Mouse (Mus musculus) myocyte (in vitro differentiated cells): Measurements from ENCODE around the gene Spint4.

Source experiments
- CEBPB ChIP-seq: IDR thresholded peaks from 2 replicates; pipeline ENCODE4 v1.6.1; 2011; ENCODE audit warnings: mild to moderate bottlenecking, moderate library complexity; ENCODE audit not compliant: poor library complexity, insufficient read depth, severe bottlenecking
- MAX ChIP-seq: IDR thresholded peaks from one replicate; pipeline ENCODE4 v1.6.1; 2011; ENCODE audit warnings: low read depth, mild to moderate bottlenecking, control low read depth
- POLR2A ChIP-seq: IDR thresholded peaks from one replicate; pipeline ENCODE4 v1.6.1; 2011; ENCODE audit warnings: low read depth, mild to moderate bottlenecking, control low read depth, moderate library complexity; ENCODE audit not compliant: insufficient read length
- POLR2AphosphoS2 ChIP-seq: IDR thresholded peaks from one replicate; pipeline ENCODE4 v1.6.1; 2011; ENCODE audit warnings: low read depth, control low read depth; ENCODE audit not compliant: insufficient read length
- USF1 ChIP-seq: IDR thresholded peaks from one replicate; pipeline ENCODE4 v1.6.1; 2011; ENCODE audit warnings: low read depth, mild to moderate bottlenecking, control low read depth, moderate library complexity

DNA sequence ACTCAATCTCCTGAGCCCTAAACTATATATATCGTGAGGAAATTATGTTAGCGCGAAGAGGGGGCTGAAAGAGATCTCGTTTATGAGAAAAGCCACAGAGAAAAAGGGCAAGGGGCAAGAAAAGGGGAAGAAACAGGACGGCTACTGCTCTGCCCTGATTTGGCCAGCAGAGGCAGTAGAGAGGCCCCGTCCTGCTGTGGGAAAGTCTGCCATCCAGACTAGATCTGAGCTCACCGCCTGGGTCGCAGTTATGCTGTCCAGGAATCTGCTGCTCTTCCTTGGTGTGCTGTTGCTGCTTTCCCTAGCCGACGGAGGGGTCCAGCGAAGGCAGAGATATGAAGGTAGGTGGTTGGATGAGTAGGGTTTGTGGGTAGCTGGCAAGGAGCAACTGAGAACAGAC lies 42.4 kb upstream of the Spint4 start, which contains the start of gene Wfdc10:
- TF ChIP-seq POLR2AphosphoS2 (no peak), POLR2A (no peak), USF1 (no peak), CEBPB (no peak), MAX (no peak)
